Mouse (Mus musculus): ENCODE results near the gene Tmem259. TPM values are rescaled to one million over a fixed set of nuclear protein-coding genes. Genes with fewer than 3 reads are reported as not detected.

Tmem259 gene
- polyA plus RNA-seq, 1 experiment from 2014 or later, result 12.3 TPM

GRCm38 (mm10) chr10:80013609-80014008 is 29.5 kb upstream of the Tmem259 start:
- DNase-seq (ENCODE audit: low spot score), result no peak
- Histone ChIP-seq H3K9me3 (peaks cover 13% of the 10 kb centered on the region), H3K4me1 (peaks cover 26% of the 10 kb centered on the region), H3K27ac (replicated peaks) (no peak overlapping the region), H3K27me3 (replicated peaks; ENCODE audit: low read depth, poor library complexity, severe bottlenecking) (peaks cover 67% of the 10 kb centered on the region), H3K4me3 (peak overlapping the region; percentile 21; the same call in 1 of the 2 replicates), H3K36me3 (replicated peaks) (peaks cover 17% of the 10 kb centered on the region)
- WGBS, result 27% methylated on average over 25 of the region's 25 CpGs

- no peak overlapping the region for H3K27ac ChIP-seq (replicated peaks)
- H3K27me3 ChIP-seq (replicated peaks; ENCODE audit: low read depth, poor library complexity, severe bottlenecking), result peaks cover 53% of the 10 kb centered on the region
- DNase-seq (ENCODE audit: low spot score), result no peak
- WGBS, result 84% methylated on average over 6 of the region's 6 CpGs
- H3K4me1 ChIP-seq, result peaks cover 33% of the 10 kb centered on the region
- peaks cover 20% of the 10 kb centered on the region for H3K36me3 ChIP-seq (replicated peaks)
- peaks cover 13% of the 10 kb centered on the region for H3K9me3 ChIP-seq
- H3K4me3 ChIP-seq, result no peak overlapping the region
These were observed 27.6 kb upstream of the Tmem259 start for GRCm38 (mm10) chr10:80011740-80012139.

DNA sequence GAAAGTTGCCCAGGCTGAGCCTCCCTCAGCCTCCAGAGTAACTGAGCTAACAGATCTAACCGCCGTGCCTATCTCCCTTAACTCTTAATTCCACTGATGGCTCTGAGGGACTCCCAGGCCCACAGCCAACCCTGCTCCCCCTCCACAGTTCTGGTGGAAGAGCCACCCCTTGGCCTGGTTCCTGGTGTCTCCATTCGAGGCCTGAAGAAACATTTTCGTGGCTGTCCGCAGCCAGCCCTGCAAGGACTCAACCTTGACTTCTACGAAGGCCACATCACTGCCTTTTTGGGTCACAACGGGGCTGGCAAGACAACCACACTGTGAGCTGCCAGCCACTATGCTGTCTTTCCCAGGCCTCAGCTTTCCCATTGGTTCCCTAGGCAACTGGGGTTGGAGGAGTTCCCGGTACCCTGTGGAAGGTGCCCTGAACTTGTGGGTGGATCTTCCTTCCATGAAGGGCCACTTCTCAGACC is 20.1 kb upstream of the Tmem259 start:
- Histone ChIP-seq H3K27me3 (replicated peaks; ENCODE audit: low read depth, poor library complexity, severe bottlenecking) (peaks cover 67% of the 10 kb centered on the region), H3K9me3 (no peaks in the 10 kb centered on the region), H3K36me3 (replicated peaks) (peaks cover 5% of the 10 kb centered on the region; the same call in 1 of the 2 replicates), H3K27ac (replicated peaks) (no peak overlapping the region), H3K4me1 (peaks cover 36% of the 10 kb centered on the region), H3K4me3 (no peak overlapping the region)
- WGBS, result 94% methylated on average over 8 of the region's 8 CpGs
- no peak for DNase-seq (ENCODE audit: low spot score)

DNA sequence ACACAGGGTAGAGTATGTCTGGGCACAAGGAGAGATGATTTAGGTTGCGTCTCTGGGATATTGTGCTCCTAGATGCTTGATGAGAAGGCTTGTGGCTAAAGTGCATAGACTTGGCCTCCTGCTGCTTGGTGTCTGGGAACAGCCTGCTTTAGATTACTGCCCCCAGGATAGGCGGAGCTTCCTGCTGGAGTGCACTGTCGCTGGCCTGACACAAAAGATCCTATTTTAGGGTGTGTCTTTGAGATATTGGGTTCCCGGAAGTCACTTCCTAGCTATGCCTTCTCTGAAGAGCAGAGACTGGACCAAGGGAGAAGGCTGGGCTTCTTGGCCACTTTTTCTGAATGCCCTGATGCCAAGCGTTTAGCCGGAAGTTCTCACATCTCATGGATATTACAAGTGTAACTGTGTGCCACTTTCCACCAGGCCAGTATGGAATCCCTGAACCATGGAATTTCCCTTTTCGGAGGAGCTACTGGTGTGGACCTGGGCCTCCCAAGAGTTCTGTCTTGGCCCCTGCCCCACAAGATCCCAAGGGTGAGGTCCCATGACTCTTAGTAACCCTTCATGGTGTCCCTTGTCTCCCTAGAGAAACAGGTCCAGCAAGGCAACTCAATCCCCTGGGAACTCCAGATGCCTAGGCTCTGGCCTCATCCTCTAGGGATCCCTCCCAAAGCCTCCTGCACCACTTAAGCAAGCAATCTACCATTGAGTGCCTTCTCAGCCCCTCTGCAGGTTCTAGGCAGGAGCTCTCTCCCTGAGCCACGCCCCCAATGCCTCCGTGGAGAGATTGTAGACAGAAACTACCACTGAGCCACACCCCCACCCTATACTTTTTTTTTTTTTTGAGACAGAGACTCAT is 19.5 kb upstream of the Tmem259 start:
- Histone ChIP-seq H3K4me1 (peaks cover 37% of the 10 kb centered on the region), H3K27me3 (replicated peaks; ENCODE audit: low read depth, poor library complexity, severe bottlenecking) (peaks cover 73% of the 10 kb centered on the region), H3K36me3 (replicated peaks) (peaks cover 3% of the 10 kb centered on the region; the same call in 1 of the 2 replicates), H3K4me3 (peak overlapping the region; percentile 35; the same call in 1 of the 2 replicates), H3K9me3 (no peaks in the 10 kb centered on the region), H3K27ac (replicated peaks) (peak overlapping the region; percentile 37; the same call in 1 of the 2 replicates)
- DNase-seq (ENCODE audit: low spot score), result no peak
- 55% methylated on average over 9 of the region's 9 CpGs for WGBS

GRCm38 (mm10) chr10:80002829-80003228 is 18.7 kb upstream of the Tmem259 start:
- 21% methylated on average over 21 of the region's 21 CpGs for WGBS

DNA sequence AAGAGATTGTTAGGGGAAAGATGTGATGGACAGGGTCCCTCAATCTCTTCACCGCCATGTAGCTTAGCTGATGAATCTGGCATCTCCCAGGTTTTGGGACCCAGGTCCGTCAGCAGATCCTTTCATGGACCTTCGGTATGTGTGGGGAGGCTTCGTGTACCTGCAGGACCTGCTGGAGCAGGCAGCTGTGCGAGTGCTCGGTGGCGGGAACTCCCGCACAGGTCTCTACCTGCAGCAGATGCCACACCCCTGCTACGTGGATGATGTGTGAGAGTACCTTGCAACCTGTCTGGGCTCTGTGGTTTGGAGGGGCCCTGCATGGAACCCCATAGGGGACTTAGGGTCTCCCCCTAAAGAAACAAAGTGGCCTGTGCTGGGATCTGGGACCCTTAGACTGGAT is 17.8 kb upstream of the Tmem259 start:
- Histone ChIP-seq H3K4me1 (peaks cover 45% of the 10 kb centered on the region), H3K4me3 (0 out of 2 replicates have a peak overlapping the region, but pooled peaks have one; percentile 13), H3K27ac (replicated peaks) (no peak overlapping the region), H3K36me3 (replicated peaks) (no peaks in the 10 kb centered on the region), H3K27me3 (replicated peaks; ENCODE audit: low read depth, poor library complexity, severe bottlenecking) (peaks cover 88% of the 10 kb centered on the region), H3K9me3 (no peaks in the 10 kb centered on the region)
- WGBS, result 79% methylated on average over 9 of the region's 9 CpGs
- no peak for DNase-seq (ENCODE audit: low spot score)

More at GRCm38 (mm10) chr10:80002829-80003228, 18.7 kb upstream of the Tmem259 start:
- no peak for DNase-seq (ENCODE audit: low spot score)
- Histone ChIP-seq H3K4me1 (peaks cover 45% of the 10 kb centered on the region), H3K27me3 (replicated peaks; ENCODE audit: low read depth, poor library complexity, severe bottlenecking) (peaks cover 81% of the 10 kb centered on the region), H3K4me3 (peak overlapping the region; percentile 35), H3K27ac (replicated peaks) (peak overlapping the region; percentile 37; the same call in 1 of the 2 replicates), H3K36me3 (replicated peaks) (no peaks in the 10 kb centered on the region), H3K9me3 (no peaks in the 10 kb centered on the region)

DNA sequence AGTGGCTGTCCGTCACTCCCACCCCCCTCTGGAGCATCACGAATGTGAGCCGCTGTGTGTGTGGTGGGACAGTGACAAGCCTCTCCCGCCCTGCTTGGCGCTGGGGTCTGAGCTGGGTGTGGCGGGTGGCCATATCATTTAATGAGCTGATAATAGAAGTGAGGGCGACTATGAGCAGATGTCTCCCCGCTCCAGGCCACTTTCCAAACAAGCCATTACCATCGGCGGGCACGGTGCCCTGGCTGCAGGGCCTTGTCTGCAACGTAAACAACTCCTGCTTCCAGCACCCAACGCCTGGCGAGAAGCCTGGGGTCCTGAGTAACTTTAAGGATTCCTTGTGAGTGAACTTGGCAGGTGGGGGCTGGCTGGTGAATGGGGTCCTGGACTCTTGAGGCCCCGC is 13.7 kb upstream of the Tmem259 start:
- no peak for DNase-seq (ENCODE audit: low spot score)
- 7% methylated on average over 15 of the region's 15 CpGs for WGBS
- Histone ChIP-seq H3K9me3 (no peaks in the 10 kb centered on the region), H3K4me3 (peak overlapping the region; percentile 68), H3K27ac (replicated peaks) (peak overlapping the region; percentile 82), H3K36me3 (replicated peaks) (peaks cover 29% of the 10 kb centered on the region), H3K4me1 (peaks cover 39% of the 10 kb centered on the region), H3K27me3 (replicated peaks; ENCODE audit: low read depth, poor library complexity, severe bottlenecking) (peaks cover 56% of the 10 kb centered on the region)

- peaks cover 35% of the 10 kb centered on the region for H3K36me3 ChIP-seq (replicated peaks)
- under 1% methylated on average over 35 of the region's 35 CpGs for WGBS
- peak overlapping the region; percentile 68 for H3K4me3 ChIP-seq
- H3K27me3 ChIP-seq (replicated peaks; ENCODE audit: low read depth, poor library complexity, severe bottlenecking), result peaks cover 50% of the 10 kb centered on the region
- DNase-seq (ENCODE audit: low spot score), result peak; percentile 92
- H3K9me3 ChIP-seq, result no peaks in the 10 kb centered on the region
- H3K4me1 ChIP-seq, result peaks cover 32% of the 10 kb centered on the region
- H3K27ac ChIP-seq (replicated peaks), result peak overlapping the region; percentile 82
These were observed 13.1 kb upstream of the Tmem259 start for GRCm38 (mm10) chr10:79997034-79997760.

DNA sequence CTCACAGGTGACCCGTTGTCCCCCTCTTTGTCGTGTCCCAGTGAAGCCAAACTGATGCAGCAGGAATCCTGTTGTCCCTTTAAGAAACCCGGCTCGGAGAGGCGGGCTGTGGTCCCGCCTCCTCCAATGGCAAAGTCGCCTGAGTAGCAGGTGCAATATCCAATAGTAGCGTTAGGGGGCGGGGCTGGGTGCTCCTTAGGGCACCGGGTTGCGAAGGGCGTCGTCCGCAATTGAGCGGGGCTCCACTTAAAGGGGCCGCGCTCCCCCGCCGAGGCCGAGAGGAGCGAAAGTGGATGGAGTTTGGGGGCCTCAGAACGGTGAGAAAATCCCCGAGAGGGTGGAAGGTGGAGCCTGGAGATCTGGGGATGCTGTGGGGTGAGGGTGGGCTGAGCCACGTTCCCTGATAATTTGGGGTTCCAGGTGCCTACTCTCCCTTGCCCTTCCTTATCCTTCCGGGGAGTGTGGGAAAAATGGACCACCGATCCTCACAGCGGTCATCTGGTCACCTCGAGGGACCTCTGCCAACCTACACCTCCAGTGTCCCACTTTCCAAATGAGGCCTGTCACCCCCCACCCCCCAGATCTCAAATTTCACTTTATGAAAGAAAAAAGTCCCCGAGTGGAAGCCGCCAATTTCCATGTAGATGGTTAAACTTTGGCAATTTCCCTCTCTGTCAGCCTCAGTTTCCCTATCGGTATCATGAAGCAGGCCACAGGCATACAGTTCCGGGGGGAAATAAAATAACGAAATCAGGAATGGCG is 12.3 kb upstream of the Tmem259 start, which contains the start of gene Abca7:
Gene Abca7 (plus strand): TSS at position 223 of the 762 bp plus-strand sequence.
- DNase-seq (ENCODE audit: low spot score), result peak; percentile 97
- peaks cover 42% of the 10 kb centered on the region for H3K36me3 ChIP-seq (replicated peaks)
- peaks cover 28% of the 10 kb centered on the region for H3K4me1 ChIP-seq
- peak within 1 kb of the TSS; percentile 82 for H3K27ac ChIP-seq (replicated peaks)
- H3K4me3 ChIP-seq, result peak within 1 kb of the TSS; percentile 68
- under 1% methylated on average over 34 of the region's 34 CpGs for WGBS
- H3K9me3 ChIP-seq, result peaks cover 4% of the 10 kb centered on the region; the same call in 1 of the 2 replicates
- peaks cover 42% of the 10 kb centered on the region for H3K27me3 ChIP-seq (replicated peaks; ENCODE audit: low read depth, poor library complexity, severe bottlenecking)

- no peak for DNase-seq (ENCODE audit: low spot score)
- Histone ChIP-seq H3K4me3 (peak overlapping the region; percentile 68; the same call in 1 of the 2 replicates), H3K27me3 (replicated peaks; ENCODE audit: low read depth, poor library complexity, severe bottlenecking) (peaks cover 35% of the 10 kb centered on the region), H3K36me3 (replicated peaks) (peaks cover 51% of the 10 kb centered on the region), H3K4me1 (peaks cover 33% of the 10 kb centered on the region), H3K27ac (replicated peaks) (no peak overlapping the region; the same call in 1 of the 2 replicates), H3K9me3 (peaks cover 9% of the 10 kb centered on the region; the same call in 1 of the 2 replicates)
- WGBS, result 87% methylated on average over 1 of the region's 1 CpGs
These were observed 11.5 kb upstream of the Tmem259 start for GRCm38 (mm10) chr10:79995636-79996035.

GRCm38 (mm10) chr10:79994397-79995115 is 10.4 kb upstream of the Tmem259 start:
- Histone ChIP-seq H3K27me3 (replicated peaks; ENCODE audit: low read depth, poor library complexity, severe bottlenecking) (peaks cover 31% of the 10 kb centered on the region), H3K4me1 (peaks cover 40% of the 10 kb centered on the region), H3K27ac (replicated peaks) (no peak overlapping the region), H3K4me3 (no peak overlapping the region), H3K36me3 (replicated peaks) (peaks cover 52% of the 10 kb centered on the region), H3K9me3 (peaks cover 9% of the 10 kb centered on the region; the same call in 1 of the 2 replicates)
- WGBS, result 93% methylated on average over 16 of the region's 16 CpGs
- DNase-seq (ENCODE audit: low spot score), result no peak
